Mouse (Mus musculus) heart, adult 11 months (tissue): ENCODE results near the gene Fbxo34.

Source experiments
- DNase-seq: peaks from one replicate; pipeline ENCODE4 v3.0.0; 2022

Fbxo34 gene

GRCm38 (mm10) chr14:47472743-47473546, 22.7 kb downstream of the Fbxo34 start:
- peak; percentile 97 for DNase-seq

DNA sequence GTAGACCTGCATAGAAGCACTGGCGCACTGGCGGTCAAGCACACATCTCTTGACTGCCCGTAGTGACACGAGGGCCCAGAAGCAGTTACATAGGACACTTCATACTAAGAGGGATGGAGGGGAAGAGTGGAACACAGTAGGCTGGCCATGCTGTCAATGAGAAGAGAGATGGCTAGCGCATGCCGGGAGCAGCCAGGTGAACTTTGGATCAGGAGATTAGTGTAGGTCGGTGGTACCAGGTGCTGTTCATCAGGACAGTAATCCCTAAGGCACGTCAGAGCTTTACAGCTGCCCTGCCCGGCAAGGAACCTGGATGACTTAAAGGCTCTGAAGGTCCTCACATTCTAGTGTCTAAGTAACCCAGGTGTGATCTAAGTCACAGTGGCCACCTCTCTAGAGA, 23.7 kb downstream of the Fbxo34 start:
- DNase-seq = no peak

DNA sequence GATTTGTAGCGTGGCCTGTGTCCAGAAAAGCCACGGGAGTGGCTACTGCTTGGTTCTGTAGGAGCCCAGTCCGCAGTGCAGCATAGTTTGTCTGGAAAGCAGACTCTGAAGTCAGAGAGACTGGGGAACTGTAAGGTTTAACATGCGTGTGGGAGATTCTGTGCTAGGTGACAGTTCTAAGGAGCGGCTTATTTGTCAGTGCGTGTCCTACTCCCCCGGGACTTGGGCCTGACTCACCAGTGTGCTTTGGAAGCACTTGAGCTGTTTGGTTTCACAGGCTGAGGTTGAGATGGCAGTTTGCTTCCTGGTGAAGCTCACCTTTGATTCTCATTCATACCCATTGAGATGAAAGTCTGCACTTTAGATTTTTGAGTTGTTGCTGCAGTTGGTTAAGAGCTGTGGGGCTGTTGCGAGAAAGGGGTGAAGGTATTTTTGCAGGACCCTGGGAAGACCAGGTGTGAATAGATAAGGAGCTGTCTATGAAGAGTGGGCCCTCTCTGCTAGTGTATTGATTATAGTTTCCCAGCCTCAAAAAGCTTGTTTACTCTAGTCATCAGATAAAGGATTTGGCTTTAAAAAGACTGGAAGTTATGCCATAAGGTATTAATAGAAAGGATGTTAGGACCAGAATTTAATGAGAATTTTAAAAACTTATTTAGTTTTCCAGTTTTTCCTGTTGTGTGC, 24.5 kb downstream of the Fbxo34 start:
- no peak for DNase-seq

DNA sequence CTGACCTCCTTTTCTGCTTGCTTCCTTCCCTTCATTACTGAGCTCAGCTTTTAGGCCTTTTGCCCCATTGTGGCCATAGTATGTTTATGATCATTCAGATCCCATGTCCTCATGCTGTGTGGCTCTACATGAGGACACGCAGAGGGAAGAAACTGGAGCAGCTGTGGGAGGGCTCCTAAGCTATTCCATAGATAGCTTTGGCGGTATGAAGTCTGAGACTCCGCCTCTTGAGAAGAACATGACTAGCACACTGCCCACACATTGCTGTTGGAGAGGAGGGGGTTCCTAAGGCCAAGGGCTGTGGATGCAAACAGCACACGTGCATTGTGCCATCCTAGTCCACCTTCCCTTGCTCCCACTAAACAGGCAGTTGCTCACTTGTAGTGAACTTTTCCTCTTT, 26.0 kb downstream of the Fbxo34 start:
- DNase-seq = no peak

GRCm38 (mm10) chr14:47477711-47478110, 27.5 kb downstream of the Fbxo34 start:
- no peak for DNase-seq

DNA sequence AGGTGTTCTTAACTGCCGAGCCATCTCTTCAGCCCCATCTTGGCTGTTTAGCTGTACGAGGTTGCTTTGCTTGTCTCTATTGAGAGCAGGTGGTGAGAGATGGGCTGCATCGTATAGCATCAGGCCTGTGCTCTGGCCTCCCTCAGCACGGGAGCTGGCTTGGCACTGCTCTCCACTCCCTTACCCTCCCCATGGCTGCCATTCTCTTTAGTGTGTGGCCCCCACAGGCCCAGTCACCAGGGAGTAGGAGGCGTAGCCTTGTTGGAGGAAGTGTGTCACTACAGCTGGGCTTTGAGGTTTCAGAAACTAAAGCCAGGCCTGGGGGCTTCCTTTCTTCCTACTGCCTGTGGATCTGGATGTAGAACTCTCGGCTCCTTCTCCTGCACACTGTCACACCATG, 32.0 kb downstream of the Fbxo34 start:
- no peak for DNase-seq

- no peak for DNase-seq
These were observed 32.9 kb downstream of the Fbxo34 start for GRCm38 (mm10) chr14:47483099-47483498.

GRCm38 (mm10) chr14:47488732-47489131, 38.5 kb downstream of the Fbxo34 start:
- no peak for DNase-seq

GRCm38 (mm10) chr14:47489310-47490097, 39.3 kb downstream of the Fbxo34 start:
- DNase-seq = no peak

DNA sequence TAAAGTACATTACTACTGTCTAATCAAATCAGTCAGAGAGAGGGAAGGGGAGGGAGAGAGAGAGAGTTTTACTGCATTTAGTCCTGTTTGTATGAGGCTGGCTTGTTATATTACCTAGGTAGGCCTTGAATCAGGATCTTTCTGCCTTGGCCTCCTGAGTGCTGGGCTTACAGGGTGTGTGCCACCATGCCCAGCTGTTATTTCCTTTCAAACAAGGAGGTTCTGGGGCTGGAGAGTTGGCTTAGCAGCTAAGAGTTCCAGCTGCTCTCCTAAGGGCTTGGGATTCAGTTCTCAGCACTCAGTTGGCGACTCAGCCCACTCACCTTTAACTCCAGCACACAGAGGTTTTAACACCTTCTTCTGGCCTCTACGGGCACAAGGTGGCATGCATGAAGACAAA, 40.5 kb downstream of the Fbxo34 start:
- DNase-seq = no peak

- no peak for DNase-seq
These were observed 43.6 kb downstream of the Fbxo34 start for GRCm38 (mm10) chr14:47493592-47494361.

GRCm38 (mm10) chr14:47495951-47496350, 45.7 kb downstream of the Fbxo34 start:
- no peak for DNase-seq

DNA sequence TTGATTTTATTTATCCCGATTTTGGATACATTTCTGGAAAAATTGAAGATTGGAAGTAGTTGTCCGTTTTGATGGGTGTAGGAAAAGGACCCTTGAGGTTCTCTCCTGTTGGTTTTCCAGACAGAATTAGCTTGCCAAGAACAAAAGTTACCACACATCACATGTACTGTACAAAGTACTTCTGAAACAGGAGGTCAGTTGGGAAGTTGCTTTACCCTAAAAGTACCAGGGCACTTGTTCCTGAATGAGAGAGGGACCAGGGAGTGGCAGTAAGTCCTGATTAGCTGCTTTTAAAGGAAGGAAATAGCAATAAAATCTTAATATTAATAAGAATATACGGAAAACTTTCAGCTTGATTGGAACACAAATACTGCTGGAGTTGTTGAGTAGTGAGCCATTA, 46.9 kb downstream of the Fbxo34 start:
- DNase-seq = no peak

GRCm38 (mm10) chr14:47498632-47499031, 48.4 kb downstream of the Fbxo34 start:
- DNase-seq = no peak

DNA sequence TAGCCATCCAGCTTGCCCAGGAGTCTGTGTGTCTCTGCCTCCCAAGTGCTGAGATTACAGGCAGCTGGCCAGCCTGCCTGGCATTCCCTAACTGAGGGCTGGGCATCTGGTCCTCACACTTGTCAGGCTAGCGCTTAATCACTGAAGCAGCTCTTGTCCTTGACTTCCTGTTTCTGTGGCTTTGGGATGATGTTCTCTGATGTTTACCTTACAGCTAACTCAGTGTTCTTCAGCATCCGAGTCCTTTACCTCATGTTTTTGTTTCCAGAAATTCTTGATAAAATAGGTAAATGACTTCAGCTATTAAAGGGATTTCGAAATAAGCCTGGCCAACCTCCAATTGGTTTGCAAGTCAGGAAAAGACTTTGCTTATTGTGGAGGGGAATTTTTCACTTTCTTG, 53.8 kb downstream of the Fbxo34 start:
- DNase-seq = no peak

DNA sequence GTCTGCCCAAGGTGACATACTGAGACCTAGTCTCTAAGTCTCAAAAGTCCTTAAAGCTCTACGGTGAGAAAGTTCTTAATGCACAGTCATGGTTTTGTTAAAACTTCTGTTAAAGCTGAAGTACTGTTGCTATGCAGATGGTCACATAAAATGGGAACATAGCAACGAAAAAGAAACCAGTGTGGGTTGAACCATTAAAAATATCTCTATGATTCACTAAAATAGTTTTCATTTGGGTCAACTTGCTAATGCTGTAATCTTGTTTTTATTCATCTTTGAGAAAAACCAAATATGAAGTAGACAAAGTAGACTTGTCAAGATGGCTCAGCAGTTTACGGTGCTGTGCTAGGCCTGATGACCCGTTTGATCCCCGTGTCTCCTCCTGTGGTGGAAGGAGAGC, 56.5 kb downstream of the Fbxo34 start:
- DNase-seq = no peak

DNA sequence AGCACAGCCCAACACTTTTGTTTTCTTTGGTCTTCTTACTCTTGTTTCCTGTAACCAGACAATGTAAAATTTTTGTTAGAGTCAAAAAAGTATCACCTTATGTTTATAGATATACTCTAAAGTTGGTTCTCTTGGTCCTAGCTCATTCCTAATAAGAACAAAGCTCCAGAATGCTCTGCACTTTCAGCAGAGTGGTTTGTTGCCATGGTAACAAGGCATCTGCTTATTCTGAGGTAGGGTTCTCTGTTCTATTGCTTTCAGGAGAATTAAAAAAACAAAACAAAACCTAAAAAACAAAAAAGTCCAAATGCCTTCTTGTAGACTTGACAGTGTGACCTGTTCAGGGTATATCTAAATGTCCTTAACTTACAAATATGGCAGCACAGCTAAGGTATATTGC, 57.8 kb downstream of the Fbxo34 start:
- DNase-seq = no peak

DNA sequence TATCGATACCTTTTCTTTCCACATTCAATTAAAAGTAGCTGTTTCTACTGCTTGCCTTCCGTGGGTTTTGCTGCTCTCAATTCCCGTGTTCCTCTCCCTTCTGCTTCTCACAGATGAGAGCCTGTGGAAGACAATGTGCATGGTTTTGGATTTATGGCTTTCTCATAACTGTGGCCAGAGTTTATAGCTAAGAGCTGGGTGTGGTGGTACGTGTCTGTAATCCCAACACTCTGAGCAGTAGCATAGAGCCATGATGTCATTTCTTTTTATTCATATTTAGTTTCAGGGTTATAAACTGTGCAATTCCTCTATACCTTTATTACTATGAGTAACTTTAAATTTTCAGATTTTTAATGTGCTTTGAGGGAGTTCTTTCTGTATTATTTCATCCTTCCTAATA, 60.0 kb downstream of the Fbxo34 start:
- no peak for DNase-seq

GRCm38 (mm10) chr14:47513606-47514005, 63.4 kb downstream of the Fbxo34 start:
- DNase-seq = no peak

GRCm38 (mm10) chr14:47514816-47515453, 64.7 kb downstream of the Fbxo34 start:
- DNase-seq = peak; percentile 96

DNA sequence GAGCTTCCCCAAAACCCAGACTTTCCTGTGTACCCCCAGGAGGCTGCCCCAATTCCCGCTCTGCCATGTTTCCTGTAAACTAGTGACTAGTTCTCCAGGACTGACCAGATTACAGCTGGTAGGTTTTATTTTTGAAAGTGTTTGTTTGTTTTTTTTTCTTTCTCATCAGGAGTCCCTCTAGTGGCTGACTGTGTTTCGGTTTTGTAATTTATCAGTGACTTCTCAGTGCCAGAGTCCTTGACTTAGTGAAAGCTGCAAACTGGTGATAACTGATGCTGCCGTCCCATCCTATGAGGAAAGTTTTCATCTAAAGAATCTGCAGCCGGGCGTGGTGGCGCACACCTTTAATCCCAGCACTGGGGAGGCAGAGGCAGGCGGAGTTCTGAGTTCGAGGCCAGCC, 65.4 kb downstream of the Fbxo34 start:
- DNase-seq = no peak

- no peak for DNase-seq
These were observed 66.5 kb downstream of the Fbxo34 start for GRCm38 (mm10) chr14:47516755-47517154.
